Mouse (Mus musculus): ENCODE measurements around the gene Fam83g. TPM values are rescaled to one million over a fixed set of nuclear protein-coding genes. Genes with fewer than 3 reads are reported as not detected.

Gene Fam83g
- polyA plus RNA-seq, 1 experiment = 33.8 TPM

DNA sequence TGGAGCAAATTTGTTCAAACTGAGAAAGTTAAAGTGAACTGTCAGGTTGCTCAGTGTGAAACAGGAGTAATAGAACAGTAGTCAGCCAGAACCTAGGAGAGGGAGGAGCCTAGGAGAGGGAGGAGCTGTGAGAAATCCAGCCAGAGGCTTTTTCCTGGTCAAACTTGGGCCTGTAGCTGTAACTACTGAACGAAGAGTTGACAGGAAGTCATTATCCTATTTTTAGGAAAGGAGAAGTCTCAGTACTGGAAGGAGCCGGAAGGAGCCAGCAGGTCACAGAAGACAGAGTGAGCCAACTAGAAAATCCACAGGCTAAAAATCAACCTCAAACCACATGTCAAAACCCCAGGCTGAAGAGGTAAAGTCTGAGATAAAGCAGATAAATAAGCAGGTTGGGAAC, 44.1 kb downstream of the Fam83g start:
- Histone ChIP-seq H3K4me1 (ENCODE audit: control insufficient read depth, insufficient read depth, insufficient read length, low read length) (no peaks in the 10 kb centered on the region), H3K36me3 (ENCODE audit: control insufficient read depth, insufficient read depth, low read length) (peaks cover 30% of the 10 kb centered on the region), H3K27ac (ENCODE audit: insufficient read depth, low read depth, low read length) (no peak overlapping the region), H3K27me3 (ENCODE audit: control insufficient read depth, insufficient read depth, low read length) (no peaks in the 10 kb centered on the region), H3K4me3 (ENCODE audit: low read depth, low read length) (no peak overlapping the region)
- no peak for TF ChIP-seq POLR2A (IDR thresholded peaks at IDR 0.05; ENCODE audit: low read depth, low read length)
- TF ChIP-seq CTCF (IDR thresholded peaks at IDR 0.05; ENCODE audit: extremely low read depth, insufficient read length, insufficient replicate concordance, low read depth, low read length) = no peak
- 54% methylated on average over 2 of the region's 2 CpGs for WGBS

DNA sequence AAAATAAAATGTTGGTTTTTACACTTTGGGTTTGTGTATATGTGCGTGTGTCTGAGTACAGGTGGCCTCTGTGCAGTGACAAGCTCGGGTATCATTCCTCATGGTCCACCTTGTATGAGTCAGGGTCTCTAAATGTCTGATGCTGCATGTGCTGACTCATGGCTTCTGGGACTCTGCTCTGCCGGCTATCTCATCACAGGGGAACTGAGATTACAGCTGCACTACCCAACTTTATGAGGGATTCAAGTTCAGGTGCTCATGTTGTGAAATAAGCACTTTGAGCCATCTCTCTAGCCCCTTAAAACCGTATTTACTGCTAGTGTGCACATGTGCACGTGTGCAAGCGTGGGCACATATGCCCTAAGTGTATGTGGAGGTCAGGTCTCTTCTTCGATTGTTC, 48.8 kb downstream of the Fam83g start:
- TF ChIP-seq POLR2A (IDR thresholded peaks at IDR 0.05; ENCODE audit: low read depth, low read length) = no peak
- no peak for TF ChIP-seq CTCF (IDR thresholded peaks at IDR 0.05; ENCODE audit: extremely low read depth, insufficient read length, insufficient replicate concordance, low read depth, low read length)
- Histone ChIP-seq H3K27me3 (ENCODE audit: control insufficient read depth, insufficient read depth, low read length) (no peaks in the 10 kb centered on the region), H3K27ac (ENCODE audit: insufficient read depth, low read depth, low read length) (no peak overlapping the region), H3K4me3 (ENCODE audit: low read depth, low read length) (no peak overlapping the region), H3K4me1 (ENCODE audit: control insufficient read depth, insufficient read depth, insufficient read length, low read length) (no peaks in the 10 kb centered on the region), H3K36me3 (ENCODE audit: control insufficient read depth, insufficient read depth, low read length) (peaks cover 52% of the 10 kb centered on the region)
- 64% methylated on average over 7 of the region's 7 CpGs for WGBS

DNA sequence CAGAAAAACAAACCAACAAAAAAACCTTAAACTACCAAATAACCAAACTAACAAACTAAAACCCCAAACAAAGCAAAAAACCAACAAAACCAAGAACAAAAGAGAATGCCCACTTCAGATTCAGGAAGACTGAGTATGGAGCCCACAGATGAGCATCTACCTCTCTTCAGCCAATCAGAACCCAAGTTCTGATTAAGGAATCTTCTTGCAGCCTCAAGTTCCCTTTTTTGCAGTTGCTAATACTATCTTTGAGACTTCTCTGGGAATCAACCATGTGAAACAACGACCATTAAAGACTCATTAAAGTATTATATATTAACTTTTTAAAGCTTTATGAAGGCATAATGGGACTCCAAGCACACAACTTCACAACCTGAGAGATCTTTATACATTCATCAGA, 53.4 kb downstream of the Fam83g start:
- Histone ChIP-seq H3K4me1 (ENCODE audit: control insufficient read depth, insufficient read depth, insufficient read length, low read length) (no peaks in the 10 kb centered on the region), H3K27ac (ENCODE audit: insufficient read depth, low read depth, low read length) (no peak overlapping the region), H3K27me3 (ENCODE audit: control insufficient read depth, insufficient read depth, low read length) (no peaks in the 10 kb centered on the region), H3K36me3 (ENCODE audit: control insufficient read depth, insufficient read depth, low read length) (peaks cover 54% of the 10 kb centered on the region), H3K4me3 (ENCODE audit: low read depth, low read length) (no peak overlapping the region)
- WGBS = 55% methylated on average over 1 of the region's 1 CpGs
- TF ChIP-seq POLR2A (IDR thresholded peaks at IDR 0.05; ENCODE audit: low read depth, low read length) = no peak

DNA sequence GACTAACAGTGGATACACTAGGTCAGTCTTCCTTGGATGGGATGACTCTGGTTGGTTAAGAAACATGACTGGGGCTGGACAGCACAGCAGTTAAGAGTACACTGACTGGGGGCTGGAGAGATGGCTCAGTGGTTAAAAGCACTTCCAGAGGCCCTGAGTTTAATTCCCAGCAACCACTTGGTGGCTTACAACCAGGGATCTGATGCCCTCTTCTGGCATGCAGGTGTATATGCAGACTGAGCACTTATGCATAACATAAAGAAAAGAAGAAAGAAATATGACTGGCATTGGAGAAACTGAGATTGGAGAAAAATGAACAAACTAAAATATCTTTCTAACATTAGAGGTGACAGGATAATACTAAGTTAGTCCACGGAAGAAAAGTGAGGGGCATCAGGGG, 56.6 kb downstream of the Fam83g start:
- H3K27ac ChIP-seq (ENCODE audit: insufficient read depth, low read depth, low read length) = no peak overlapping the region
- H3K27me3 ChIP-seq (ENCODE audit: control insufficient read depth, insufficient read depth, low read length) = no peaks in the 10 kb centered on the region
- no peaks in the 10 kb centered on the region for H3K4me1 ChIP-seq (ENCODE audit: control insufficient read depth, insufficient read depth, insufficient read length, low read length)
- TF ChIP-seq POLR2A (IDR thresholded peaks at IDR 0.05; ENCODE audit: low read depth, low read length) (no peak), CTCF (IDR thresholded peaks at IDR 0.05; ENCODE audit: extremely low read depth, insufficient read length, insufficient replicate concordance, low read depth, low read length) (no peak)
- 100% methylated on average over 1 of the region's 1 CpGs for WGBS
- no peak overlapping the region for H3K4me3 ChIP-seq (ENCODE audit: low read depth, low read length)
- H3K36me3 ChIP-seq (ENCODE audit: control insufficient read depth, insufficient read depth, low read length) = peaks cover 53% of the 10 kb centered on the region

DNA sequence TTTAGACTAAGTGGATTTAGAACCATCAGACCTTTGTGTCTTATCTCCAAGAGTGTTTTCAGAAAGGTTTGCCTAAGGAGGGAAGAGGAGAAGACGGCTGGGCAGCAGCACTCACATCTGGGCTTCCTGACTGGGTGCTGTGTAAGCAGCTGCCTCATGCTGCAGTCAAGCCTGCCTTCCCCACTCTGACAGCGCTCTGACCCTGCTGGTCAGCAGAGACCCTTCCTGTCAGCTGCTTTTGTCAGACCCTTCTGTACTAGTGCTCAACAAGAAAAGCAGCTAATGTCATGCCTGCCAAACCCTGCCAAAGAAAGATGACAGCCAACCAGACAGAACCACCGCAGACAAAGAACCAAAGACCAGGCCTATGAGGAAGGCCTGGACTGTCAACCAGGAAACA, 59.9 kb downstream of the Fam83g start:
- TF ChIP-seq POLR2A (IDR thresholded peaks at IDR 0.05; ENCODE audit: low read depth, low read length) (no peak), CTCF (IDR thresholded peaks at IDR 0.05; ENCODE audit: extremely low read depth, insufficient read length, insufficient replicate concordance, low read depth, low read length) (no peak)
- H3K27ac ChIP-seq (ENCODE audit: insufficient read depth, low read depth, low read length) = no peak overlapping the region
- no peak overlapping the region for H3K4me3 ChIP-seq (ENCODE audit: low read depth, low read length)
- no peaks in the 10 kb centered on the region for H3K4me1 ChIP-seq (ENCODE audit: control insufficient read depth, insufficient read depth, insufficient read length, low read length)
- 90% methylated on average over 3 of the region's 3 CpGs for WGBS
- peaks cover 51% of the 10 kb centered on the region for H3K36me3 ChIP-seq (ENCODE audit: control insufficient read depth, insufficient read depth, low read length)
- H3K27me3 ChIP-seq (ENCODE audit: control insufficient read depth, insufficient read depth, low read length) = no peaks in the 10 kb centered on the region

DNA sequence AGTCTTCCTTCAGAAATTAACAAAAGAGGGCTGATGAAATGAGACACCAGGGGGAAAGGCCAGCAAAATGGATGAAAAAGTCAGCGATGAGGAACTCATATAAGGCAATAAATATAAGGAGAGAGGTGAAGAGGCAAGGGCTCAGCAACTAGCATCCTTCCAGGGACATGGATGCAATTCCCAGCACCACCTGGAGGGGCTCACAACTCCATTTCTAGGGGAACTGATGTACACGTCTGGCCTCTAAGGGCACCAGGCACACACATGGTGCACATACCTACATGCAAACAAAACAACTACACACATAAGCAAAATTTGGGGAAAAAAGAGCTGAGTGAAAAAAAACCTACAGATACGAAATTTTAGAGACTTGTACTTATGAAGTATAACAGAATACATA, 60.6 kb downstream of the Fam83g start:
- no peak overlapping the region for H3K4me3 ChIP-seq (ENCODE audit: low read depth, low read length)
- H3K27ac ChIP-seq (ENCODE audit: insufficient read depth, low read depth, low read length) = no peak overlapping the region
- H3K36me3 ChIP-seq (ENCODE audit: control insufficient read depth, insufficient read depth, low read length) = peaks cover 47% of the 10 kb centered on the region
- WGBS = 78% methylated on average over 3 of the region's 3 CpGs
- TF ChIP-seq CTCF (IDR thresholded peaks at IDR 0.05; ENCODE audit: extremely low read depth, insufficient read length, insufficient replicate concordance, low read depth, low read length) (no peak), POLR2A (IDR thresholded peaks at IDR 0.05; ENCODE audit: low read depth, low read length) (no peak)
- H3K27me3 ChIP-seq (ENCODE audit: control insufficient read depth, insufficient read depth, low read length) = no peaks in the 10 kb centered on the region
- no peaks in the 10 kb centered on the region for H3K4me1 ChIP-seq (ENCODE audit: control insufficient read depth, insufficient read depth, insufficient read length, low read length)

DNA sequence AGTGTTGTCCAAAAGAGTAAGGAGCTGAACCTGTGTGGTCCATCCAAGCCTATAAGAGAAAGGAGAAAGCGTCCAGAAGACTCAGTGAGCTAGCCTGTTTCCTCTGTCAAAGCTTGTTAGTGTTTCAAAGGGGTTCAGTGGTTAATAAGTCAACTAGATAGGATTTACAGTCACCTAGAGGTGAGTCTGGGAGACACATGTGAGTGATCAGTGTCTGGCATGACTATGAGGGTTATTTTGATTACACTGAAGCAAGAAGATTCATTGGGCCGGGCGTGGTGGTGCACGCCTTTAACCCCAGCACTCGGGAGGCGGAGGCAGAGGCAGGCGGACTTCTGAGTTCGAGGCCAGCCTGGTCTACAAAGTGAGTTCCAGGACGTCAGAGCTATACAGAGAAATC, 61.9 kb downstream of the Fam83g start:
- no peak overlapping the region for H3K27ac ChIP-seq (ENCODE audit: insufficient read depth, low read depth, low read length)
- peaks cover 41% of the 10 kb centered on the region for H3K36me3 ChIP-seq (ENCODE audit: control insufficient read depth, insufficient read depth, low read length)
- WGBS = 87% methylated on average over 9 of the region's 9 CpGs

DNA sequence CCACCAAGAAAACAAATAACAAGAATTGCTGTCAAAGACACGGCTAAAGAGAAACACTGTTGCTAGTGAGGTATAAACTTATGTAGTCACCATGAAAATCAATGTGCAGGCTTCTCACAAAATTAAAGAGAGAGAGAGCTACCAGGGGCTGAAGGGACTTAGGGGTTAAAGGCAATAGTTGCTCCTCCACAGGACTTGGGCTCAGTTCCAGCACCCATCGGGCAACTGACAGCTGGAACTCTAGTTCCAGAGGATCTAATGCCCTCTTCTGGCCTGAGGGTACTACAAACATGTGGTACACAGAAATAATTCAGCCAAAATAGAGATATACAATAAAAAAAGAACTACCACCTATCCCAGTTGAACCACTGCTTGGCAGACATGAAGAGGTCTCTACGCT, 63.3 kb downstream of the Fam83g start:
- WGBS = 60% methylated on average over 3 of the region's 3 CpGs
- peaks cover 41% of the 10 kb centered on the region for H3K36me3 ChIP-seq (ENCODE audit: control insufficient read depth, insufficient read depth, low read length)
- no peaks in the 10 kb centered on the region for H3K4me1 ChIP-seq (ENCODE audit: control insufficient read depth, insufficient read depth, insufficient read length, low read length)
- TF ChIP-seq POLR2A (IDR thresholded peaks at IDR 0.05; ENCODE audit: low read depth, low read length) = no peak
- TF ChIP-seq CTCF (IDR thresholded peaks at IDR 0.05; ENCODE audit: extremely low read depth, insufficient read length, insufficient replicate concordance, low read depth, low read length) = no peak
- no peak overlapping the region for H3K4me3 ChIP-seq (ENCODE audit: low read depth, low read length)
- no peak overlapping the region for H3K27ac ChIP-seq (ENCODE audit: insufficient read depth, low read depth, low read length)
- no peaks in the 10 kb centered on the region for H3K27me3 ChIP-seq (ENCODE audit: control insufficient read depth, insufficient read depth, low read length)

More for the DNA sequence above, 61.9 kb downstream of the Fam83g start:
- TF ChIP-seq POLR2A (IDR thresholded peaks at IDR 0.05; ENCODE audit: low read depth, low read length) (no peak), CTCF (IDR thresholded peaks at IDR 0.05; ENCODE audit: extremely low read depth, insufficient read length, insufficient replicate concordance, low read depth, low read length) (no peak)
- Histone ChIP-seq H3K4me1 (ENCODE audit: control insufficient read depth, insufficient read depth, insufficient read length, low read length) (no peaks in the 10 kb centered on the region), H3K4me3 (ENCODE audit: low read depth, low read length) (no peak overlapping the region), H3K27me3 (ENCODE audit: control insufficient read depth, insufficient read depth, low read length) (no peaks in the 10 kb centered on the region)

All from small intestine, adult 2 months (tissue).